Mouse (Mus musculus): ENCODE measurements around the gene Sun2. TPM values are rescaled to one million over a fixed set of nuclear protein-coding genes. Genes with fewer than 3 reads are reported as not detected.

The Sun2 gene
- polyA plus RNA-seq, 1 experiment: 47.9 TPM

DNA sequence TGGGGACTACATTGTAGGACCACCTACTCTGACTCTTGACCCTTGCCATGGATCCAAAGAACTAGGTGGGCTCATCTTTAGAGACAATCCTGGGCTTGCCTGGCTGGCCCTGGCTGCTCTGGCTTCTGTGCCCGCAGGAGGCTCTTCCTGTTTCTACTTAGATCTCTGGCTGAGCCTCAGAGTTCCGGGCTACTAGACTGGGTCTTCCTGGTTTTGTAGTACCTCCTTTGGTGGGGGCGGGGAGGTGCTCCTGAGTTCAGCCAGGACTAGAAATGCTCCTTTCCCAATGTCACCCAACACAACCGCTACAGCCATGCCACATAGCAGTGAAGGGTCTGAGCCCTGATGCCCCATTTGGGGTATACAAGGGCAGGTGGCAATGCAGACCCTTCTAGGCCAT is 21.5 kb downstream of the Sun2 start:
- DNase-seq (ENCODE audit: low read depth): no peak
- no peak for TF ChIP-seq POLR2A (IDR thresholded peaks at IDR 0.05; ENCODE audit: borderline replicate concordance, extremely low read depth, insufficient read depth, insufficient read length, poor library complexity, severe bottlenecking)
- no peak for TF ChIP-seq CTCF (IDR thresholded peaks at IDR 0.05; ENCODE audit: borderline replicate concordance, extremely low read depth, insufficient read depth, insufficient read length)

DNA sequence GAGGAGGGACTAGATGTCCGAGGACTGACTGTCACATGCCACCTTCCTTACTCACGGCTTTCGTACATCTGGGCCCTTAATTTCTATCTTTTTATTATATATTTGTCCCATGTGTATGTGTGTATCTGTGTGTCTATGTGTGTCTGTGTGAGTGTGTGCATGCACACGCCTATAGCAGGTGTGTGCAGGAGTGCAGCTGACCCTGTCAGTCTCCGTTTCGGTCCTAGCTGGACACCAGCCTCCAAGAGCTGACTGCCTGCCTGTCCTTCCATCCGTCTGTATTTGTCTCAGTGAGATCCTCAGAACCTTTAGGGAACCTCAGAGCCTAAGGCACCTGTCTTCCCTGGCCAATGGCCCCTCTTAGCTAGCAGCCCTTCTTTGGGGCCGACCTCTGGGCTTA is 22.1 kb downstream of the Sun2 start:
- TF ChIP-seq CTCF (IDR thresholded peaks at IDR 0.05; ENCODE audit: borderline replicate concordance, extremely low read depth, insufficient read depth, insufficient read length) (no peak), POLR2A (IDR thresholded peaks at IDR 0.05; ENCODE audit: borderline replicate concordance, extremely low read depth, insufficient read depth, insufficient read length, poor library complexity, severe bottlenecking) (no peak)
- no peak for DNase-seq (ENCODE audit: low read depth)

DNA sequence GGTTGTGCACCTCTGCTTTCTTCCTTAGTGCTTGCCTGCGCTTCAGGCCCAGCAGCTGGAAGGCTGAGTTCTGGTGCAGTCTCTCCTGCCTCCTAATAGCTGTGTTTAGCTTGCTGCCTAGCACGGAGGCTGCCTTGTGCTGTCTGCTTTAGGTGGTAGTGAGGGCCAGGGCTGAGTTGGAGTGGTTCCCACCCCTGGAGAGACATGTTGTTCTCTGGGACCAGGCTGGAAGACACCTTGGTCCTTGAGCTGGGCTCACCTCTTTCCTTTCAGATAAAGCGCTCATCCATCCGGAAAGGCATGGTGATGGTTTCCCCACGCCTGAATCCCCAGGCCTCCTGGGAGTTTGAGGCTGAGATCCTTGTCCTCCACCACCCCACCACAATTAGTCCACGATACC is 25.6 kb downstream of the Sun2 start:
- TF ChIP-seq CTCF (IDR thresholded peaks at IDR 0.05; ENCODE audit: borderline replicate concordance, extremely low read depth, insufficient read depth, insufficient read length): no peak
- no peak for TF ChIP-seq POLR2A (IDR thresholded peaks at IDR 0.05; ENCODE audit: borderline replicate concordance, extremely low read depth, insufficient read depth, insufficient read length, poor library complexity, severe bottlenecking)
- no peak for DNase-seq (ENCODE audit: low read depth)

DNA sequence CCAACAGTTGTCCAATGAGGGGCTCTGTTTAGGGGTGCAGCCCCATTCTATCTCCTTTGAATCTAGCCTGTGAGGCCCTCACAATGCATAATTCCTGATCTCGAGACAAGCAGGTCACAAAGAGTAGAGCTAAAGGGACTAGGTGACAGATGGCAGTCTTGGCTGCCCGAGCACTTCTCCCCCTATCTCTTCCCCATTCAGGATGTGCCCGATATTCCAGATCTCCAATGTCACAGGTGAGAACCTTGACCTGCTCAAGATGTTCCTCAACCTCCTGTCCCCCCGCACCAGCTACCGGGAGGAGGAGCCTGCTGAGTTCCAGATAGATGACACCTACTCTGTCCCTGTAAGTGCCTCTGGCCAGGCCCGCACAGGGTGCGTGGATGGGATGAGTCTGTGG is 26.7 kb downstream of the Sun2 start:
- no peak for TF ChIP-seq CTCF (IDR thresholded peaks at IDR 0.05; ENCODE audit: borderline replicate concordance, extremely low read depth, insufficient read depth, insufficient read length)
- TF ChIP-seq POLR2A (IDR thresholded peaks at IDR 0.05; ENCODE audit: borderline replicate concordance, extremely low read depth, insufficient read depth, insufficient read length, poor library complexity, severe bottlenecking): no peak
- no peak for DNase-seq (ENCODE audit: low read depth)

DNA sequence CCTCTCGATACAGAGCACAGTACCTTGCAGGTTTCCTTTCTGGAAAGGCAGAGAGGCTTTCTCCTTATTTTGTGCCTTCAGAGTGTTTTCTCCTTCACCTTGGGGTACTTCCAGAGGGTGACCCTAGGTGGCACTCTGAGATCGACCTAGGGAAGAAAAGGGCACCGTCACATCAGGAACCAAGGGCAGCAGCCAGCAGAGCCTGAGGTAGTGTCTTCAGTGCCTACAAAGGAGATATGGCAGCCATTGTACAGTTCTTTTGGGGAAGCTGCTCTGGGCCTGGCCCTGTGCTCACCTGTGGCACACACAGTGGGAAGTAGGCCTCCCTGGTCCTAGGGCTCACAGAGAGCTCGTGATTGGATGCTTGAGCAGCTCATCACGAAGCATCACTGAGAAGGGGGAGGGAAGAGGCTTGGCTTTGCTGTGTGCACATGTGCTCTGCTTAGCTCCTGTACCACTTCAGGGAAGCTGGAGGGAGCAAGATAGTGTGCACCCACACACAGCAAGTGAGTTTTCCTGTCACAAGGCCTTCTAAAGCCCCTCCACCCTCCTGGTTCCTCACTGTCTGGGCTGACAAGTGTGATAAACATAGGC is 34.0 kb downstream of the Sun2 start:
- TF ChIP-seq POLR2A (IDR thresholded peaks at IDR 0.05; ENCODE audit: borderline replicate concordance, extremely low read depth, insufficient read depth, insufficient read length, poor library complexity, severe bottlenecking): no peak
- TF ChIP-seq CTCF (IDR thresholded peaks at IDR 0.05; ENCODE audit: borderline replicate concordance, extremely low read depth, insufficient read depth, insufficient read length): no peak
- DNase-seq (ENCODE audit: low read depth): no peak

DNA sequence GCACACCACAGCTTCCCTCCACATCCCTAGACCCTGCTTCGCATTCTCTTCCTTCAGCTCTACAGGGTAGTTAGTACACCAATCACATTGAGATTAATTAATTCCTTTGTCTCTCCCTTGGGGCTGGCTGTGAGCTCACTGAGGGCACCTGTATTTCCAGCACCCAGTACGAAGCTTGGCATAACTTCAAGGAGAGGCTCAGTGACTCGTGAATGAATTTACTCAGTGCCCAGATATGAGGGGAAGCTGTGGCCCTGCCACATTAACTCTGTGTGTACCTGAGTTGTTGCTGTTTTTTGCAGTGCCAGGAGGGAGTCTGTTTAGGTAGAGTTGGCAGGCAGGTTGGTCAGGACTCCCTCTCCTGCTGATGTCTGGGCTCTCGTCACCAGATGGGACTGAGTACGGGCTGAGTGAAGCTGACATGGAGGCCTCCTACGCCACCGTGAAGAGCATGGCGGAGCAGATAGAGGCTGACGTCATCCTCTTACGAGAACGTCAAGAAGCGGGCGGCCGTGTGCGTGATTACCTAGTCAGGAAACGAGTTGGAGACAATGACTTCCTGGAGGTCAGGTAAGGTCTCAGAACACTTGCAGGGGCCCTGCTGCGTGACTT is 35.6 kb downstream of the Sun2 start:
- TF ChIP-seq POLR2A (IDR thresholded peaks at IDR 0.05; ENCODE audit: borderline replicate concordance, extremely low read depth, insufficient read depth, insufficient read length, poor library complexity, severe bottlenecking) (no peak), CTCF (IDR thresholded peaks at IDR 0.05; ENCODE audit: borderline replicate concordance, extremely low read depth, insufficient read depth, insufficient read length) (no peak)
- DNase-seq (ENCODE audit: low read depth): no peak

DNA sequence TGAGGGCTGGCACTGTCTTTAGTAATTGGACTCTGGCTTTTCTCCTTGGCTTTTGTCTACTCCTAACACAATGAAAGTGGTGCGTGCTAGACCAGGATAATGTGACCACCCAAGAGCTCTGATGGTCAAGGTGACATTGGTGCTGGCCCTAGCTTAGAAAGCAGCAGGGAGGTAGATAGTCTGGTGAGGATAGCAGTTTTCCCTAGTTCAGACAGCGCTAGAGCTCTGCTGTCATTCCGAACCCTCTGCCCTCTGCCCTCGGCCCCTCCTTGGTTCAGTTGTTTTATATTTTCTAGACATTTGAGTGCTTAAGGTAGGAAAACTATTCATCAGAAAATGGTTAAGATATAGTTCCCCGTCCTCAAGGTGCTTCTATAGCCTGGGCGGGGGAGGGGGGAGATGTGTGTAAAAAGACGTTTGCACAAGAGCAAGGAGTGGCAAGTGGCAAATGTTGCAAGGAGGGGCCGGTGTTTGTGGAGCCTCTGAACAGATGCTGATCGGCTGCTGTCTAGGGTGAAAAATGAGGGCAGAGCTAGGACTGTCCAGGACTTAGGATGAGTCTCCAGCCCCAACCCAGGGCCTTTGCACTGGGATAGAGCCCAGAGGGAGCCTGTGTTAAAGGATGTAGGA is 44.7 kb downstream of the Sun2 start:
- DNase-seq (ENCODE audit: low read depth): no peak
- TF ChIP-seq POLR2A (IDR thresholded peaks at IDR 0.05; ENCODE audit: borderline replicate concordance, extremely low read depth, insufficient read depth, insufficient read length, poor library complexity, severe bottlenecking): no peak
- TF ChIP-seq CTCF (IDR thresholded peaks at IDR 0.05; ENCODE audit: borderline replicate concordance, extremely low read depth, insufficient read depth, insufficient read length): no peak

DNA sequence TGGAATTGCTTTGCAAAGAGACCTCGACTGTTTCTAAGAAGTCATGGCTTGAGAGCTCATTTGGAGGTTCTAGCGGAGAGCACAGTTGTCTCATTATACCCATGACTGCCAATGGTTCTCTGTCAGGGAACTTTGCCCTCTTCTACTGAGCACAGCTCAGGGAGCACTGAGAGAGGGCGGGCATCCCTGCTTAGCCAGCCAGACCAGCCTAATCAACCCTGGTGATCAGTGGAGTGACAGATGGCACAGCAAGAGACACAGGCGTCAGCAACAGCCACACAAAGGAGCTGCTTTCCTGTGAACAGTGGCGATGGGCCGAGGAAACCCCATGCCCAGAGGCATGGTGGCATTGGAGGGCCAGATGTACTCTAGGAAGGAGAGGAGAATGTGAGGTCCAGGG is 45.3 kb downstream of the Sun2 start:
- DNase-seq (ENCODE audit: low read depth): peak; percentile 73
- no peak for TF ChIP-seq POLR2A (IDR thresholded peaks at IDR 0.05; ENCODE audit: borderline replicate concordance, extremely low read depth, insufficient read depth, insufficient read length, poor library complexity, severe bottlenecking)
- TF ChIP-seq CTCF (IDR thresholded peaks at IDR 0.05; ENCODE audit: borderline replicate concordance, extremely low read depth, insufficient read depth, insufficient read length): no peak

DNA sequence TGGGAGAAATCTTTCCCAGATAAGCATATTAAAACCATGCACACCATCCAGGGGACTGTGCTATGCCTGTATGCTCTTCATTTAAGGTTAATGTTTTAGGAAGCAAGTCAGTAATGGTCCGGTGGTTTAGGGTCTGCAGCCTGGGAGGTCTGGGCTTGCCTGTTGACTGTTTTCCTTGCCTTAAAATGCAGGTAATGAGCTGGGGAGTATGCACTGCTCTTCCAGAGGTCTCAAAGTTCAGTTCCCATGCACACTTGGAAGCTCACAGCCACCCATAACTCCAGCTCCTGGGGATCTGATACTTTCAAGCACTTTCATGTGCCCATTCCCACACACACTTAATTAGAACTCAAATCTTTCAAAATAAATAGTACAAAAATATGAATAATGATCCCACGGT is 45.8 kb downstream of the Sun2 start:
- DNase-seq (ENCODE audit: low read depth): no peak
- TF ChIP-seq POLR2A (IDR thresholded peaks at IDR 0.05; ENCODE audit: borderline replicate concordance, extremely low read depth, insufficient read depth, insufficient read length, poor library complexity, severe bottlenecking) (no peak), CTCF (IDR thresholded peaks at IDR 0.05; ENCODE audit: borderline replicate concordance, extremely low read depth, insufficient read depth, insufficient read length) (no peak)

DNA sequence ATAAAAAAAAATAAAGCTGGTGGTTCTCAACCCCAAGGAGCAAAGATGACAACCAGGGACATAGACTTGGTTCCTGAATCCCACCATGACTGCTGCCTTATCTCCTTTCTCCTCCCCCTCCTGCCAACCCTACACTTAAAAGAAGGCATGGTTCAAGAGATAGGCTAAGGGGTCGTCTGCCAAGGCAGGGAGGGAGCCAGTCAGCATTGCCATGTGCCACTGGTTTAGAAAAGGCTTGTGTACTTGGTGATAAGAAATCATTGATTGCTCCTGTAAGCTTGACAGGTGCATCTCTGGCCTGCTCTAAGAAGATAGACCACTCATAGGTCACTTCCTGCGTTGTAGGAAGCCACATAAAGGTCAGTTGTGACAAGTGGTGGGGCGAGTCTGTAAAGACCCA is 46.8 kb downstream of the Sun2 start:
- no peak for DNase-seq (ENCODE audit: low read depth)
- TF ChIP-seq CTCF (IDR thresholded peaks at IDR 0.05; ENCODE audit: borderline replicate concordance, extremely low read depth, insufficient read depth, insufficient read length) (no peak), POLR2A (IDR thresholded peaks at IDR 0.05; ENCODE audit: borderline replicate concordance, extremely low read depth, insufficient read depth, insufficient read length, poor library complexity, severe bottlenecking) (no peak)

DNA sequence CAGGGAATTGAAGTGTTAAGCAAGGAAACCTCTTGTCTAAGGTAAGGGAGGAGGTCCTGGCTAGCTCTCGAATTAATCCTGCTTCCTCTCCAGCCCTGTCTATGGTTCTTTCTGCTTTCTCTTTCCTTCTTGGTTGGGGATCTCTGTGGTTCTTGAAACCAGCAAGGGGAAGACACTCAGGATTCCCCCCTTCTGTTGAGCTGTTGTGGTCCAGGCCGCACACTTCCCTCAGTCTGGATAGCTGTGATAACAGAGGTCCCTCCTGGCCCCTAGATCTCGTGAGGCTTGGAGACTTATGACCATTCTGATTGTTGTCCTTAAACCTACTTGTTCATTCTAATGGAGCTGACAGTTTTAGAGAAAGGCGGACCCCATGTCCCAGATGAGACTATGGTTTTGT is 47.8 kb downstream of the Sun2 start:
- no peak for TF ChIP-seq CTCF (IDR thresholded peaks at IDR 0.05; ENCODE audit: borderline replicate concordance, extremely low read depth, insufficient read depth, insufficient read length)
- TF ChIP-seq POLR2A (IDR thresholded peaks at IDR 0.05; ENCODE audit: borderline replicate concordance, extremely low read depth, insufficient read depth, insufficient read length, poor library complexity, severe bottlenecking): no peak
- no peak for DNase-seq (ENCODE audit: low read depth)

DNA sequence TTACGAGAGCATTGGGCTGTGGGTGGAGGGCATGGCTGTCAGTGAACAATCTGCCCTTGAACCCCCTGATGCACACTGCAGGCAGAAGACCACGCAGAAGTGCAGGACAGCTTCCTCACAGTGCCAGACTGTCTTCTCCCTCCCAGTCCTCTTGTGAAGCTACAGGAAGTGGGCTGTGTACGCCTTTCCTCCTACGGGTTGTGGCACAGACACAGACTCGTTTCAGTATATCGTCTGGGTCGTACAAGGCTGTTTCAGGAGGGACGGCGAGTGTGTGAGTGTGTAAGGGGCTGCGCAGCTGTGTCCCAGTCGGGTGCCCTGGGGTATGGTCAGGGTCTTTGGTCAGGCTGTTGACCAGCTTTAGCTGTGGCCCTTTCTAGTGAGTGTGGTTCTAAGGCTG is 48.6 kb downstream of the Sun2 start:
- TF ChIP-seq POLR2A (IDR thresholded peaks at IDR 0.05; ENCODE audit: borderline replicate concordance, extremely low read depth, insufficient read depth, insufficient read length, poor library complexity, severe bottlenecking): no peak
- TF ChIP-seq CTCF (IDR thresholded peaks at IDR 0.05; ENCODE audit: borderline replicate concordance, extremely low read depth, insufficient read depth, insufficient read length): no peak
- DNase-seq (ENCODE audit: low read depth): no peak
